9 mouse cellular contexts compared by ENCODE assay signal in genomic region chr11:68954408-68954807, GRCm38 (mm10). TPM values are rescaled to one million over a fixed set of nuclear protein-coding genes. Genes with fewer than 3 reads are reported as not detected.
DNase-seq lines count a peak whose midpoint lies in the region; ATAC-seq and TF ChIP-seq lines count a peak whose summit lies in the region.
"Had no signal": no experiment of that assay in that cellular context is flagged by ENCODE, and none has a peak within 500 bp of the region (broad histone marks: within the 10 kb centered on the region; RNA-seq: fewer than 3 reads in every experiment).

No protein-coding gene starts in this region.

- peak overlapping the region; percentile 10 for H3K9ac ChIP-seq in lung, embryonic 15.5 days
- H3K9ac ChIP-seq in forebrain, embryonic 11.5 days (ENCODE audit: low read length), result peak overlapping the region; percentile 61
- H3K9ac ChIP-seq in limb, embryonic 13.5 days, result peak overlapping the region; percentile 59

- H3K36me3 ChIP-seq in lung, embryonic 15.5 days, result no peaks in the 10 kb centered on the region
- H3K36me3 ChIP-seq in forebrain, embryonic 11.5 days (ENCODE audit: control insufficient read depth, insufficient read depth, low read length), result no peaks in the 10 kb centered on the region
- H3K36me3 ChIP-seq in limb, embryonic 13.5 days, result no peaks in the 10 kb centered on the region
- no peaks in the 10 kb centered on the region for H3K36me3 ChIP-seq in small intestine, adult 2 months (ENCODE audit: control insufficient read depth, insufficient read depth, low read length)

- H3K27me3 ChIP-seq in lung, embryonic 15.5 days, result peaks cover 40% of the 10 kb centered on the region
- H3K27me3 ChIP-seq in forebrain, embryonic 11.5 days (ENCODE audit: control insufficient read depth, insufficient read depth, low read length), result peaks cover 23% of the 10 kb centered on the region
- peaks cover 68% of the 10 kb centered on the region for H3K27me3 ChIP-seq in limb, embryonic 13.5 days
- peaks cover 12% of the 10 kb centered on the region; the same call in 1 of the 2 replicates for H3K27me3 ChIP-seq in small intestine, adult 2 months (ENCODE audit: control insufficient read depth, insufficient read depth, low read length)

- H3K27ac ChIP-seq in lung, embryonic 15.5 days, result no peak overlapping the region
- H3K27ac ChIP-seq in forebrain, embryonic 11.5 days (ENCODE audit: low read depth, low read length), result no peak overlapping the region
- H3K27ac ChIP-seq in limb, embryonic 13.5 days, result no peak overlapping the region
- H3K27ac ChIP-seq in small intestine, adult 2 months (ENCODE audit: insufficient read depth, low read depth, low read length), result no peak overlapping the region

- no peak for DNase-seq in lung, postnatal 4 days
- peak; percentile 62 for DNase-seq in forebrain, embryonic 11.5 days (ENCODE audit: low spot score)
- no peak for DNase-seq in thymus, postnatal 10 days (ENCODE audit: low spot score in 2 of 2)
- DNase-seq in frontal cortex, postnatal 25 days (ENCODE audit: low spot score in 2 of 2), result no peak

- no peak for TF ChIP-seq CTCF in small intestine, adult 2 months (IDR thresholded peaks at IDR 0.05; ENCODE audit: extremely low read depth, insufficient read length, insufficient replicate concordance, low read depth, low read length)

- TF ChIP-seq POLR2A in small intestine, adult 2 months (IDR thresholded peaks at IDR 0.05; ENCODE audit: low read depth, low read length), result no peak

- no peak for ATAC-seq in lung, embryonic 15.5 days (ENCODE audit: borderline replicate concordance, extremely low read depth, low FRiP score, low TSS enrichment)
- no peak for ATAC-seq in forebrain, embryonic 11.5 days (replicated peaks; ENCODE audit: low FRiP score)
- ATAC-seq in limb, embryonic 13.5 days (ENCODE audit: low FRiP score, low read depth), result no peak
- no peak for ATAC-seq in erythroblast, adult 5-6 weeks (replicated peaks; ENCODE audit: low FRiP score, poor library complexity, severe bottlenecking)

- no peaks in the 10 kb centered on the region for H3K9me3 ChIP-seq in lung, embryonic 15.5 days
- H3K9me3 ChIP-seq in forebrain, embryonic 11.5 days (ENCODE audit: control insufficient read depth, low read length), result no peaks in the 10 kb centered on the region
- H3K9me3 ChIP-seq in limb, embryonic 13.5 days, result no peaks in the 10 kb centered on the region

- peaks cover 15% of the 10 kb centered on the region; the same call in 1 of the 2 replicates for H3K4me1 ChIP-seq in lung, embryonic 15.5 days
- peaks cover 5% of the 10 kb centered on the region; the same call in 1 of the 2 replicates for H3K4me1 ChIP-seq in forebrain, embryonic 11.5 days (replicated peaks; ENCODE audit: control insufficient read depth, insufficient read depth, low read length)
- H3K4me1 ChIP-seq in limb, embryonic 13.5 days, result peaks cover 19% of the 10 kb centered on the region
- peaks cover 8% of the 10 kb centered on the region for H3K4me1 ChIP-seq in small intestine, adult 2 months (ENCODE audit: control insufficient read depth, insufficient read depth, insufficient read length, low read length)

- 1% methylated on average over 17 of the region's 17 CpGs for WGBS in lung, embryonic 15.5 days
- WGBS in forebrain, embryonic 11.5 days, result 1% methylated on average over 17 of the region's 17 CpGs
- WGBS in limb, embryonic 13.5 days, result 3% methylated on average over 17 of the region's 17 CpGs
- 3% methylated on average over 17 of the region's 17 CpGs for WGBS in small intestine, adult 2 months

- peak overlapping the region; percentile 67 for H3K4me2 ChIP-seq in lung, embryonic 15.5 days
- H3K4me2 ChIP-seq in forebrain, embryonic 11.5 days (ENCODE audit: low read depth, low read length, severe bottlenecking), result peak overlapping the region; percentile 68
- H3K4me2 ChIP-seq in limb, embryonic 13.5 days (replicated peaks), result peak overlapping the region; percentile 68

- peak overlapping the region; percentile 39 for H3K4me3 ChIP-seq in lung, embryonic 15.5 days
- peak overlapping the region; percentile 33 for H3K4me3 ChIP-seq in forebrain, embryonic 11.5 days (ENCODE audit: low read depth, low read length)
- peak overlapping the region; percentile 39 for H3K4me3 ChIP-seq in limb, embryonic 13.5 days
- H3K4me3 ChIP-seq in small intestine, adult 2 months (ENCODE audit: low read depth, low read length), result peak overlapping the region; percentile 47

RNA-seq across cellular contexts. Expression of gene Arhgef15, which starts 2.9 kb away (rescaled TPM):
- polyA plus RNA-seq in lung, embryonic 15.5 days (2015; fragmentation: Nextera tagmentation; extraction: Ambion mirVana), result 21.2 and 24.4 TPM in 2 replicates
- polyA plus RNA-seq in forebrain, embryonic 11.5 days (2014; fragmentation: Nextera tagmentation; extraction: Ambion mirVana), result 5.2 and 6.1 TPM in 2 replicates
- 6.3 and 7.2 TPM in 2 replicates for polyA plus RNA-seq in limb, embryonic 13.5 days (2015; fragmentation: Nextera tagmentation; extraction: Ambion mirVana)
- 9.9 and 19.5 TPM in 2 replicates for polyA plus RNA-seq in small intestine, adult 2 months (2012; rRNA removed)
- not detected in 2 replicates for total RNA-seq in erythroblast, adult 5-6 weeks (2015; ENCODE audit: low replicate concordance)
- not detected in 2 replicates for total RNA-seq in erythroblast, adult 5-6 weeks (2017; ENCODE audit: low replicate concordance)
- total RNA-seq: neutrophil, adult 5-6 weeks had no signal

RNA-seq across cellular contexts. Expression of gene Slc25a35, which starts 13.5 kb away (rescaled TPM):
- 2.8 and 3.1 TPM in 2 replicates for polyA plus RNA-seq in lung, embryonic 15.5 days (2015; fragmentation: Nextera tagmentation; extraction: Ambion mirVana)
- 1.6 and 2.4 TPM in 2 replicates for polyA plus RNA-seq in forebrain, embryonic 11.5 days (2014; fragmentation: Nextera tagmentation; extraction: Ambion mirVana)
- 2.4 and 3.0 TPM in 2 replicates for polyA plus RNA-seq in limb, embryonic 13.5 days (2015; fragmentation: Nextera tagmentation; extraction: Ambion mirVana)
- polyA plus RNA-seq in small intestine, adult 2 months (2012; rRNA removed), result 13.7 and 21.5 TPM in 2 replicates
- 0.84 and 8.3 TPM in 2 replicates for total RNA-seq in erythroblast, adult 5-6 weeks (2015; ENCODE audit: low replicate concordance)
- total RNA-seq in erythroblast, adult 5-6 weeks (2017; ENCODE audit: low replicate concordance), result 0.94 TPM in 1 of 2 replicates, not detected in the other

RNA-seq across cellular contexts. Expression of gene Rangrf, which starts 20.6 kb away (rescaled TPM):
- polyA plus RNA-seq in lung, embryonic 15.5 days (2015; fragmentation: Nextera tagmentation; extraction: Ambion mirVana), result 46.2 and 46.6 TPM in 2 replicates
- polyA plus RNA-seq in forebrain, embryonic 11.5 days (2014; fragmentation: Nextera tagmentation; extraction: Ambion mirVana), result 64.8 and 67.8 TPM in 2 replicates
- polyA plus RNA-seq in limb, embryonic 13.5 days (2015; fragmentation: Nextera tagmentation; extraction: Ambion mirVana), result 54.5 and 58.1 TPM in 2 replicates
- polyA plus RNA-seq in small intestine, adult 2 months (2012; rRNA removed), result 21.2 and 29.7 TPM in 2 replicates
- 11.5 and 18.8 TPM in 2 replicates for total RNA-seq in erythroblast, adult 5-6 weeks (2015; ENCODE audit: low replicate concordance)
- 5.0 and 16.0 TPM in 2 replicates for total RNA-seq in erythroblast, adult 5-6 weeks (2017; ENCODE audit: low replicate concordance)

RNA-seq across cellular contexts. Expression of gene Odf4, which starts 27.5 kb away (rescaled TPM):
- polyA plus RNA-seq in lung, embryonic 15.5 days (2015; fragmentation: Nextera tagmentation; extraction: Ambion mirVana), result not detected in 2 replicates
- not detected in 2 replicates for polyA plus RNA-seq in forebrain, embryonic 11.5 days (2014; fragmentation: Nextera tagmentation; extraction: Ambion mirVana)
- polyA plus RNA-seq in limb, embryonic 13.5 days (2015; fragmentation: Nextera tagmentation; extraction: Ambion mirVana), result not detected in 2 replicates
- not detected in 2 replicates for polyA plus RNA-seq in small intestine, adult 2 months (2012; rRNA removed)
- total RNA-seq in erythroblast, adult 5-6 weeks (2015; ENCODE audit: low replicate concordance), result not detected in 2 replicates
- not detected in 2 replicates for total RNA-seq in erythroblast, adult 5-6 weeks (2017; ENCODE audit: low replicate concordance)
- total RNA-seq: neutrophil, adult 5-6 weeks had no signal

RNA-seq across cellular contexts. Expression of gene Rpl26, which starts 53.0 kb away (rescaled TPM):
- polyA plus RNA-seq in lung, embryonic 15.5 days (2015; fragmentation: Nextera tagmentation; extraction: Ambion mirVana), result 880 and 922 TPM in 2 replicates
- polyA plus RNA-seq in forebrain, embryonic 11.5 days (2014; fragmentation: Nextera tagmentation; extraction: Ambion mirVana), result 825 and 852 TPM in 2 replicates
- 996 and 1,041 TPM in 2 replicates for polyA plus RNA-seq in limb, embryonic 13.5 days (2015; fragmentation: Nextera tagmentation; extraction: Ambion mirVana)
- 513 and 614 TPM in 2 replicates for polyA plus RNA-seq in small intestine, adult 2 months (2012; rRNA removed)
- 757 and 872 TPM in 2 replicates for total RNA-seq in erythroblast, adult 5-6 weeks (2015; ENCODE audit: low replicate concordance)
- total RNA-seq in erythroblast, adult 5-6 weeks (2017; ENCODE audit: low replicate concordance), result 762 and 834 TPM in 2 replicates

Comparison
In these comparisons a context has a peak if more than half of its experiments do, and no peak if none do; other contexts are left out.
1. H3K9ac ChIP-seq: peak in every context shown above with its lines; median percentile 61 in forebrain, embryonic 11.5 days; 59 in limb, embryonic 13.5 days; 10 in lung, embryonic 15.5 days.